16 mouse cellular contexts compared by ENCODE assay signal in genomic region chr1:168324306-168325085, GRCm38 (mm10).
DNase-seq lines count a peak whose midpoint lies in the region; ATAC-seq lines count a peak whose summit lies in the region.
"Had no signal": no experiment of that assay in that cellular context is flagged by ENCODE, and none has a peak within 500 bp of the region (broad histone marks: within the 10 kb centered on the region; RNA-seq: fewer than 3 reads in every experiment).

No protein-coding gene starts in this region.

- 0 out of 2 replicates have a peak overlapping the region, but pooled peaks have one; percentile 18 for H3K9ac ChIP-seq in heart, embryonic 11.5 days (ENCODE audit: low read depth, low read length)
- H3K9ac ChIP-seq in neural tube, embryonic 13.5 days: peak overlapping the region; percentile 13; the same call in 1 of the 2 replicates
- no peak overlapping the region for H3K9ac ChIP-seq in midbrain, embryonic 11.5 days (ENCODE audit: low read length)
- H3K9ac ChIP-seq: embryonic facial prominence, embryonic 15.5 days; limb, embryonic 12.5 days; lung, embryonic 14.5 days had no signal

- DNase-seq in heart, adult 8-10 months (ENCODE audit: low spot score): no peak
- DNase-seq in neural tube, embryonic 10.5 days (ENCODE audit: extremely low spot score, low spot score): no peak
- DNase-seq in midbrain, embryonic 11.5 days (ENCODE audit: low spot score, missing footprints): no peak
- no peak for DNase-seq in layer of hippocampus, adult 11-12 months (ENCODE audit: low spot score)
- DNase-seq in right cerebral cortex, postnatal 10 days (ENCODE audit: low spot score in 2 of 2): no peak
- DNase-seq: cerebellum, adult 11-12 months; gastrocnemius, postnatal 36 days; kidney, adult 9 months; layer of hippocampus, postnatal 36 days; lung, embryonic 14.5 days had no signal

- H3K27ac ChIP-seq in heart, embryonic 11.5 days (ENCODE audit: low read depth, low read length): no peak overlapping the region
- peak overlapping the region; percentile 46 for H3K27ac ChIP-seq in neural tube, embryonic 13.5 days (replicated peaks)
- peak overlapping the region; percentile 47; the same call in 1 of the 2 replicates for H3K27ac ChIP-seq in midbrain, embryonic 11.5 days (ENCODE audit: low read depth, low read length)
- H3K27ac ChIP-seq: limb, embryonic 12.5 days; macrophage had no signal

- no peaks in the 10 kb centered on the region for H3K9me3 ChIP-seq in heart, embryonic 11.5 days (replicated peaks; ENCODE audit: control insufficient read depth, low read length)
- H3K9me3 ChIP-seq in neural tube, embryonic 13.5 days: no peaks in the 10 kb centered on the region
- no peaks in the 10 kb centered on the region for H3K9me3 ChIP-seq in midbrain, embryonic 11.5 days (ENCODE audit: control insufficient read depth, low read length)
- H3K9me3 ChIP-seq: embryonic facial prominence, embryonic 15.5 days; limb, embryonic 12.5 days had no signal

- no peaks in the 10 kb centered on the region for H3K27me3 ChIP-seq in heart, embryonic 11.5 days (ENCODE audit: control insufficient read depth, insufficient read depth, low read length)
- H3K27me3 ChIP-seq in neural tube, embryonic 13.5 days: no peaks in the 10 kb centered on the region
- H3K27me3 ChIP-seq in midbrain, embryonic 11.5 days (ENCODE audit: control insufficient read depth, insufficient read depth, low read length): no peaks in the 10 kb centered on the region
- H3K27me3 ChIP-seq: embryonic facial prominence, embryonic 15.5 days; limb, embryonic 12.5 days had no signal

- no peak overlapping the region for H3K4me3 ChIP-seq in heart, embryonic 11.5 days (ENCODE audit: low read depth, low read length)
- no peak overlapping the region for H3K4me3 ChIP-seq in neural tube, embryonic 13.5 days
- H3K4me3 ChIP-seq in midbrain, embryonic 11.5 days (ENCODE audit: low read depth, low read length): no peak overlapping the region
- H3K4me3 ChIP-seq: embryonic facial prominence, embryonic 15.5 days; limb, embryonic 12.5 days; myocyte had no signal

- no peak for ATAC-seq in heart, embryonic 11.5 days (replicated peaks; ENCODE audit: insufficient number of reproducible peaks, low FRiP score, low TSS enrichment)
- no peak for ATAC-seq in neural tube, embryonic 13.5 days (ENCODE audit: low read depth)
- no peak for ATAC-seq in midbrain, embryonic 11.5 days (ENCODE audit: low FRiP score)

- H3K4me1 ChIP-seq in heart, embryonic 11.5 days (ENCODE audit: control insufficient read depth, insufficient read depth, low read length): peaks cover 48% of the 10 kb centered on the region
- peaks cover 73% of the 10 kb centered on the region for H3K4me1 ChIP-seq in neural tube, embryonic 13.5 days (replicated peaks)
- H3K4me1 ChIP-seq in midbrain, embryonic 11.5 days (ENCODE audit: control insufficient read depth, insufficient read depth, low read length): peaks cover 34% of the 10 kb centered on the region

- no peak overlapping the region for H3K4me2 ChIP-seq in heart, embryonic 11.5 days
- H3K4me2 ChIP-seq in neural tube, embryonic 13.5 days: no peak overlapping the region
- no peak overlapping the region for H3K4me2 ChIP-seq in midbrain, embryonic 11.5 days
- H3K4me2 ChIP-seq: embryonic facial prominence, embryonic 15.5 days; limb, embryonic 12.5 days; lung, embryonic 14.5 days had no signal

- H3K36me3 ChIP-seq in heart, embryonic 11.5 days (ENCODE audit: control insufficient read depth, insufficient read depth, low read length): 0 out of 2 replicates have a peak, but pooled peaks cover 2% of the 10 kb centered on the region
- H3K36me3 ChIP-seq in neural tube, embryonic 13.5 days: no peaks in the 10 kb centered on the region
- H3K36me3 ChIP-seq in midbrain, embryonic 11.5 days (ENCODE audit: control insufficient read depth, insufficient read depth, low read length): no peaks in the 10 kb centered on the region
- H3K36me3 ChIP-seq: embryonic facial prominence, embryonic 15.5 days had no signal

- WGBS in heart, embryonic 11.5 days (ENCODE audit: insufficient replicate concordance): 55% methylated on average over 7 of the region's 7 CpGs
- 53% methylated on average over 7 of the region's 7 CpGs for WGBS in neural tube, embryonic 13.5 days
- WGBS in midbrain, embryonic 11.5 days: 68% methylated on average over 7 of the region's 7 CpGs
